Mouse (Mus musculus) G1E (cell line): ENCODE results near the gene Gnai1.

Experiments used
- CTCF ChIP-seq: IDR thresholded peaks from 2 replicates; pipeline ENCODE4 v1.5.1; 2012; ENCODE audit warnings: low read depth, low read length, inconsistent platforms, mixed read lengths
- GATA1 ChIP-seq: IDR thresholded peaks from 2 replicates; pipeline ENCODE4 v1.6.1; 2012; ENCODE audit warnings: borderline replicate concordance, low read length, inconsistent platforms, mixed read lengths
- POLR2AphosphoS5 ChIP-seq: IDR thresholded peaks from 2 replicates; pipeline ENCODE4 v1.6.1; 2012; ENCODE audit warnings: low read depth, low read length, inconsistent platforms; ENCODE audit not compliant: insufficient replicate concordance
- TAL1 ChIP-seq: conservative IDR thresholded peaks from 2 replicates; pipeline ENCODE4 v1.6.1; 2012; ENCODE audit warnings: low read depth, low read length, inconsistent platforms, mixed read lengths

DNA sequence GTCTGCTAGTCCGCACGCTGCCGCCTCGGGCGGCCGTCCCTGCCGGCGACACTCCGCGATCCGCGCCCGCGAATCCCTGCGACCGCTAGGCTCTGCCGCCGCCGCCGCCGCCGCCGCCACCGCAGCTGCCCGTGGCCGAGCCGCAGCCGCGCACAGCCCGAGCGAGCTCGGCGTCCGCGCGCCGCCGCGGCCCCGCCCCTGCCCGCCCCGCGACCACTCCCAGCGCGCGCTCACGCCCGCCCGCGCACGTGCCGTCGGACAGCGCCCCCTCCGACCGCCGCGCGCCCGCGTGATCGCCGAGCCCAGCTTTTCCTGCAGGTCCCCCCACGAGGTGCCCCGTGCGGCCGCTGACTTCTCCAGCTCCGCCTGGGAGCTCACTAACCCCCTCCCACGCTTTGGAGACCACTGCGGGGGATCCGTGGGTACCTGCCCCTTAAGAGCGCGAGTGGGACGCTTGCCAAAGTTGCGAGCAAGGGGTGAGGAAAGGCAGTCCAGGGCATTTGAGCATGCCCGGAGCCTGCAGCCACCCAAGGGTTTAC is at the start of gene Gnai1:
- TF ChIP-seq CTCF (no peak), TAL1 (no peak), GATA1 (no peak), POLR2AphosphoS5 (no peak)
